Mouse (Mus musculus) small intestine, adult 2 months (tissue): ENCODE measurements around the gene Prom2.

Experiments used
- CTCF ChIP-seq: fragments of 200-500 bp; IDR thresholded peaks from 2 replicates; pipeline ENCODE4 v1.5.1; 2012; ENCODE audit warnings: low read depth, mild to moderate bottlenecking, control low read depth, inconsistent platforms, low read length, moderate library complexity, mixed read lengths; ENCODE audit not compliant: insufficient replicate concordance, insufficient read length; ENCODE audit errors: extremely low read depth
- POLR2A ChIP-seq: fragments of 200-500 bp; IDR thresholded peaks from 2 replicates; pipeline ENCODE4 v1.6.1; 2012; ENCODE audit warnings: low read depth, mild to moderate bottlenecking, control low read depth, inconsistent platforms, low read length, moderate library complexity

GRCm38 (mm10) chr2:127522006-127522441, 19.2 kb downstream of the Prom2 start, which contains the start of gene Kcnip3:
- no peak for TF ChIP-seq CTCF
- no peak for TF ChIP-seq POLR2A
